Mouse (Mus musculus) liver, postnatal 0 days (tissue): ENCODE results near the gene Kti12. TPM values are rescaled to one million over a fixed set of nuclear protein-coding genes. Genes with fewer than 3 reads are reported as not detected.
A peak's percentile ranks its signal among the peaks of the same experiment; 100 is the strongest.

Source experiments
- ATAC-seq: fragments of 200-750 bp; cut with Nextera tagmentation; 2 replicates; pipeline ENCODE4 v1.8.0; 2017; ENCODE audit warnings: mild to moderate bottlenecking, moderate library complexity
- DNase-seq: peaks from one replicate; pipeline ENCODE4 v3.0.0-alpha.2; 2016
- H3K27ac ChIP-seq: fragments of 300-500 bp; sonication (generic); 2 replicates; pipeline ENCODE4 v1.5.1; 2014; ENCODE audit warnings: antibody characterized with exemption, moderate library complexity, mild to moderate bottlenecking, low read depth
- H3K27me3 ChIP-seq: fragments of 300-500 bp; sonication (generic); 2 replicates; pipeline ENCODE4 v1.6.1; 2014; ENCODE audit warnings: low read length, control low read depth, mixed read lengths; ENCODE audit not compliant: insufficient read depth
- H3K36me3 ChIP-seq: fragments of 300-500 bp; sonication (generic); replicated peaks from 2 replicates; pipeline ENCODE4 v1.6.1; 2014; ENCODE audit warnings: mild to moderate bottlenecking, control low read depth, low read length, moderate library complexity, mixed read lengths; ENCODE audit not compliant: insufficient read depth
- H3K4me1 ChIP-seq: fragments of 300-500 bp; sonication (generic); 2 replicates; pipeline ENCODE4 v1.6.1; 2014; ENCODE audit warnings: antibody characterized with exemption, mild to moderate bottlenecking, control low read depth; ENCODE audit not compliant: insufficient read depth
- H3K4me2 ChIP-seq: fragments of 300-500 bp; sonication (generic); 2 replicates; pipeline ENCODE4 v1.6.1; 2014; ENCODE audit warnings: low read depth, mild to moderate bottlenecking, low read length, moderate library complexity, mixed read lengths
- H3K4me3 ChIP-seq: fragments of 300-500 bp; sonication (generic); 2 replicates; pipeline ENCODE4 v1.5.1; 2014; ENCODE audit warnings: low read depth, low read length
- H3K9ac ChIP-seq: fragments of 300-500 bp; sonication (generic); replicated peaks from 2 replicates; pipeline ENCODE4 v1.6.1; 2014; ENCODE audit warnings: mild to moderate bottlenecking, moderate library complexity
- H3K9me3 ChIP-seq: fragments of 300-500 bp; sonication (generic); 2 replicates; pipeline ENCODE4 v1.6.1; 2016; ENCODE audit warnings: mild to moderate bottlenecking, control low read depth, low read length, mixed read lengths
- CTCF ChIP-seq: sonication (generic); IDR thresholded peaks from 2 replicates; pipeline ENCODE4 v1.5.1; 2016; ENCODE audit warnings: antibody characterized with exemption, low read depth
- EP300 ChIP-seq: IDR thresholded peaks from 2 replicates; pipeline ENCODE4 v1.6.1; 2016; ENCODE audit warnings: antibody characterized with exemption, low read depth, mild to moderate bottlenecking
- WGBS: fragments of 180-500 bp; shearing (Covaris S2); extraction: QIAGEN DNeasy Blood & Tissue Kit; methylation state at CpG from one replicate; pipeline ENCODE4 v1.1.7; 2014; ENCODE audit not compliant: insufficient replicate concordance; 5-methylcytosine and 5-hydroxymethylcytosine counted together
- polyA plus RNA-seq: library from polyadenylated mRNA; unstranded; fragments of >200 nt; fragmentation: Nextera tagmentation; extraction: Ambion mirVana; gene quantifications from 2 replicates; pipeline ENCODE4 v1.2.1, GENCODE M21; 2015

Gene Kti12
- 27.6 and 29.6 TPM in 2 replicates for polyA plus RNA-seq

GRCm38 (mm10) chr4:108847715-108848504 lies at the start of gene Kti12:
Kti12 (plus strand) TSS chr4:108847785.
- under 1% methylated on average over 65 of the region's 77 CpGs for WGBS

GRCm38 (mm10) chr4:108798083-108798830 lies 49.3 kb upstream of the Kti12 start:
- Histone ChIP-seq H3K4me3 (no peak overlapping the region), H3K27ac (no peak overlapping the region), H3K27me3 (no peaks in the 10 kb centered on the region), H3K9me3 (no peaks in the 10 kb centered on the region), H3K9ac (no peak overlapping the region), H3K4me2 (no peak overlapping the region), H3K36me3 (no peaks in the 10 kb centered on the region), H3K4me1 (no peaks in the 10 kb centered on the region)
- TF ChIP-seq EP300 (no peak), CTCF (peak; percentile 79)
- WGBS: 37% methylated on average over 2 of the region's 2 CpGs
- ATAC-seq (no peak), DNase-seq (peak; percentile 81)

More at GRCm38 (mm10) chr4:108847715-108848504, at the start of gene Kti12:
- Histone ChIP-seq H3K4me2 (peak within 1 kb of the TSS; percentile 93), H3K4me1 (peaks cover 14% of the 10 kb centered on the region), H3K27me3 (no peaks in the 10 kb centered on the region), H3K36me3 (no peaks in the 10 kb centered on the region), H3K9me3 (no peaks in the 10 kb centered on the region), H3K27ac (peak within 1 kb of the TSS; percentile 93), H3K9ac (peak within 1 kb of the TSS; percentile 74), H3K4me3 (peak within 1 kb of the TSS; percentile 85)
- TF ChIP-seq EP300: no peak; the same call in 1 of the 2 replicates
- no peak for TF ChIP-seq CTCF
- ATAC-seq (peak; percentile 86), DNase-seq (peak; percentile 82)

GRCm38 (mm10) chr4:108803535-108803934 lies 44.0 kb upstream of the Kti12 start:
- H3K4me1 ChIP-seq: no peaks in the 10 kb centered on the region
- H3K27me3 ChIP-seq: no peaks in the 10 kb centered on the region
- no peak overlapping the region for H3K27ac ChIP-seq
- 76% methylated on average over 2 of the region's 2 CpGs for WGBS
- TF ChIP-seq EP300 (no peak), CTCF (no peak)
- no peak overlapping the region for H3K9ac ChIP-seq
- no peaks in the 10 kb centered on the region for H3K36me3 ChIP-seq
- no peak overlapping the region for H3K4me2 ChIP-seq
- no peak overlapping the region for H3K4me3 ChIP-seq
- DNase-seq: no peak
- no peak for ATAC-seq
- H3K9me3 ChIP-seq: no peaks in the 10 kb centered on the region

- no peak overlapping the region for H3K4me2 ChIP-seq
- DNase-seq (no peak), ATAC-seq (no peak)
- H3K36me3 ChIP-seq: no peaks in the 10 kb centered on the region
- no peaks in the 10 kb centered on the region for H3K4me1 ChIP-seq
- H3K9ac ChIP-seq: no peak overlapping the region
- 56% methylated on average over 4 of the region's 4 CpGs for WGBS
- no peak overlapping the region for H3K4me3 ChIP-seq
- no peak for TF ChIP-seq EP300
- no peak overlapping the region for H3K27ac ChIP-seq
- H3K27me3 ChIP-seq: no peaks in the 10 kb centered on the region
- no peaks in the 10 kb centered on the region for H3K9me3 ChIP-seq
Observed at GRCm38 (mm10) chr4:108811142-108811541, 36.4 kb upstream of the Kti12 start.

- no peak for ATAC-seq
- no peak for DNase-seq
- Histone ChIP-seq H3K9ac (no peak overlapping the region), H3K4me1 (no peaks in the 10 kb centered on the region), H3K27me3 (no peaks in the 10 kb centered on the region), H3K36me3 (no peaks in the 10 kb centered on the region), H3K4me3 (no peak overlapping the region), H3K27ac (no peak overlapping the region), H3K4me2 (no peak overlapping the region), H3K9me3 (no peaks in the 10 kb centered on the region)
- WGBS: 70% methylated on average over 6 of the region's 6 CpGs
- no peak for TF ChIP-seq CTCF
- TF ChIP-seq EP300: no peak
Observed at GRCm38 (mm10) chr4:108811550-108811949, 36.0 kb upstream of the Kti12 start.

GRCm38 (mm10) chr4:108825677-108826076 lies 21.9 kb upstream of the Kti12 start:
- 85% methylated on average over 3 of the region's 3 CpGs for WGBS
- Histone ChIP-seq H3K4me2 (no peak overlapping the region), H3K4me3 (no peak overlapping the region), H3K9me3 (no peaks in the 10 kb centered on the region), H3K9ac (no peak overlapping the region), H3K27me3 (no peaks in the 10 kb centered on the region), H3K27ac (no peak overlapping the region), H3K36me3 (peaks cover 54% of the 10 kb centered on the region), H3K4me1 (no peaks in the 10 kb centered on the region)
- ATAC-seq: no peak
- DNase-seq: no peak
- TF ChIP-seq CTCF (no peak), EP300 (no peak)
